Mouse (Mus musculus) left cerebral cortex, postnatal 4 days (tissue): ENCODE measurements around the gene Pard3b. TPM values are rescaled to one million over a fixed set of nuclear protein-coding genes. Genes with fewer than 3 reads are reported as not detected.
"Not testable (repeated sequence)": the region's sequence is repeated elsewhere in the genome, so short reads cannot be mapped to it uniquely, and the experiment has no call there.

Experiments
- DNase-seq: peaks from one replicate; pipeline ENCODE4 v3.0.0-alpha.2; 2022
- intact Hi-C: fragments of 180-260 bp; cut with DNase I; formaldehyde crosslinking; loops from one replicate; pipeline ENCODE4 v1.15.1; 2025
- total RNA-seq, 2 experiments: library from RNA; stranded (reverse); gene quantifications; 2 replicates each; pipeline ENCODE4 v1.2.3; 2021

Pard3b gene
- total RNA-seq, 2 experiments from 2014 or later: 6.3 to 7.1 TPM

DNA sequence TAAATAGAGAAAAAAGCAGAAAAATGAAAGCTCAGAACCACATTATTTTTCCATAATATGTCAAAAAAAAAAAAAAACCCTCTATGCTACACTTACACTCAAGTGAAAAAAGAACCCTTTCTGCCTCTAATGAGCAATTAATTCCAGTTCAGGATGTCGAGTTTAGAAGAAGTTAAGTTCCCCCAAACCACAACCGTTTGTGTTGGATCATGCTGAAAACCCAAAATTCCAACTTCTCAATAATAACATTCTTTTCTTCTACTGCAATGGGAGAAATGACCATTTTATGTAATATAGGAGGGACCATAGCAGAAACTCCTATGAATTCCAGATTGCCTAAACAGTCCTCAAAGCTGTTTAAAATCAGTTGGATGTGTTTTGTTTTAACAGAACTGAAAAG lies 911.9 kb downstream of the Pard3b start:
- intact Hi-C loops: no loop called here
- no peak for DNase-seq

DNA sequence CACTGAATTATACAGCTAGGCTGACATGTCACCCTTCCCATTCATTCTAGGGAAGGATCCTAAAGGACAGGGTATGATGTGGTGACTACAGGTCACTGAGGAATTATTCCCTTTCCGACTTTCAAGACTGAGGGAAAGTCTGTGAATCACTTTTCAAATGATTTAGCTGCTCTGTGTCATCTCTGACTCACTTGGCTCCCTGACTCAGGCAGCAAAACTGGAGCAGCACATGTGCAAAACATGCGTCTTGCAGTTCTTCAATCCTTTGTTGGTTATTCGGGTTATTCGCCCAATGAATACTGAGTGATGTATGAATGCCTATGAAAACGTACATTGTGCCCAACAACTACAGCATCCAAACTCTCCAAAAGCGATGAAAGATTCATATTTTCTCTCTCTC lies 912.9 kb downstream of the Pard3b start:
- no peak for DNase-seq
- intact Hi-C loops: no loop called here

DNA sequence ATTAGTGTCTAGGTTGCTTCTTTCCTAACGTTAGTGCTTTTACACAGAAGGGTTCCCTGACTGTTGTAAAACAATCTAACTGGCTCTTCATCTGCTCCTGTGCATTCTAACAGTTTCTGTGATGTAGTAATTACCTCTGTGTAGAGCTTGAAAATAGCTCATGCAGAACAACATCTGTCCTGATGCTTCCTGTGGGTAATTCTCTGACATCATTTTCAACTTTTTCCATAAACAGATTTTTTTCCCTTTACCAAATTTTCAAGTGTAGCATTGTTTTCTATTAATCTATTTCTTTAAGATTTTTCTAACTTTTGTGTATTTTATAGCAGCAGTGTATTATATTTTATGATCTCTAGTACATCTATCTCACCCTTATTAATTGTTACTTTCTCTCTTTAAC lies 917.2 kb downstream of the Pard3b start:
- intact Hi-C loops: no loop called here
- DNase-seq: no peak

DNA sequence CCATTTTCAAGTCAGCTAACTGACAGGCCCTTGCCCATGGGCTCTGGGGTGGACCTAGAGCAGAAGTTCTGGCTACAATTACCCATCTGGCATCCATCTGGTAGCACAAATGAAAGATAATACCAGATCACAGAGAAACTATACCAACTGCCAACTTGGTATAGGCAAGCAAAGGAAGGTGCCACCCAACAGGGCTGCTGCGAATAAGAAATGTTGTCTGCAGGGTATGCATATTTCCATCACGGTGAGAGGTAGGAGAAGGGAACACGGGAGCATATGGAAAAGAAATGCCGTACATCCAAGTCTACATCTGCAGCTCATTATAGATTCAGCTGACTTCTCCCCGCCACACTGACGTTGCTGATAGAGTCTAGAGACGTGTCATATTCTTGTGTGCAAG lies 924.4 kb downstream of the Pard3b start:
- intact Hi-C loops: no loop called here
- no peak for DNase-seq

DNA sequence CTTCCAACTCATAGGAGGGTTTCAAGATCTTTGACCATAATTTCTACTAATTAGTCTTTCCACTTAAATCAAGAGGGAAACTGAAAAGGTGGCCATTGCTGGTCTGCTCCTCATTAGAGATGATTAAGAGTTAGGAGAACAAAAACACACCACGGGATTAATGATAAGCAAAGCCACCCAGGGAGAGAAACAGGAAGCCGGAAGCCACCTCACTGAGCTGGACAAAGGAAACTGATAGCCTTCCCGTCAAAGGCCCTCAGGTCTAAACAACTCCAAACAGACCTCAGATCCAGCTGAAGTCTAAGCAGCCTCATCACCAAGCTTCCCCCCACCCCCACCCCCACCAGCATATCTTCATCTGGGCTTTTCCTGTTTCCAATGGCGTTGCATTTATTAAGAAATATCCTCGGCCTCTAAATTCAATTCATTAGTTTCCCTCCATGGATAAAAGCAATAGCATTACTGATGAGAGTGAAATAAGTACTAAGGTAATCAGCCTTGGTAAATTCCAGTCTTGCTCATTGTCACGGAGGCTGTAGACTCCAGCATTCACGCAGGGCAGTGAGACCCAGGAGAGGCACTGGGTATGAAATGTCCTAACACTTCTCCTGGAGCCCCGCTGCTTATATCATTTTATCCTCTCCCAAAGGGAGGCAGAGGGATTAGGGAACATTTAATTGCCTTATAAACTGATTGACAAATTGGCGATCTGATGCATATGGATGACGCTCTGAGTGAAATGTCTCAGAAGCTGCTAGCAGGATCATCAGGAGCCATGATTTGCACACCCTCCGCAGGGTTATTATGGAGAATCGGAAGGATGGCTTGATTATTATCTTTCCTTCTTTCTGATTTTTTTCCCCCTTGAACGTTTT lies 925.9 kb downstream of the Pard3b start:
- no peak for DNase-seq

DNA sequence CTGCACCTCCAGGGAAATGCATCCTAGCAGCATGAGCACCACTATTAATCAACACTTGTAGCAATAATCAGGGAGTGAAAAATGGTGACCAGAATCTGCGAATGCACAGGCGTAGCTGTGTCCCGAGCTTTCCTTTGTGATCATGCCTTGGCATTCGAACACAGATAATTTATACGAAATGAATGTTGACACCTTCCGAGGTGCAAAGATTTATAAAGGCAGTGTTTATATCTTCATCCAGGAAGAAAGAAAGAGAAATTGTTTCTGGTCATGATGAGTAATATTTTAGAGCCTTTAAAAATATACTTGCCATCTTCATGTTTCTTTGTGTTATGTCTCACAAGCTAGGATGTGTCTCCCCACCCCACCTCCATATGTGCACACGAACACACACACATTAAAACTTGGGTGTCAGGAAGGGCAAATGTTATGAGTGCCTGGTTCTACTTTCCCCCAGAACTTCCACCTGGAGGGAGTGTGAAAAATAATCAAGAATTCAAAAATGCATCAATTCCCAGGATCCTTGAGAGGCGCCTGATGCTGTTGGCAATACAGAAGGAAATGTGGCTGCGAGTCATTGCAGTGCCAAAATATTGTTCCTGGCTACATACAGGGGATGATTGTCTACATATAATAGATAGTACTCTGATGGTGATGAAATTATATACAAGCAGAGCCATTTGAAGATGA lies 926.6 kb downstream of the Pard3b start:
- DNase-seq: no peak
- intact Hi-C loops: no loop called here

More for the DNA sequence above, 925.9 kb downstream of the Pard3b start:
- intact Hi-C loops: no loop called here

DNA sequence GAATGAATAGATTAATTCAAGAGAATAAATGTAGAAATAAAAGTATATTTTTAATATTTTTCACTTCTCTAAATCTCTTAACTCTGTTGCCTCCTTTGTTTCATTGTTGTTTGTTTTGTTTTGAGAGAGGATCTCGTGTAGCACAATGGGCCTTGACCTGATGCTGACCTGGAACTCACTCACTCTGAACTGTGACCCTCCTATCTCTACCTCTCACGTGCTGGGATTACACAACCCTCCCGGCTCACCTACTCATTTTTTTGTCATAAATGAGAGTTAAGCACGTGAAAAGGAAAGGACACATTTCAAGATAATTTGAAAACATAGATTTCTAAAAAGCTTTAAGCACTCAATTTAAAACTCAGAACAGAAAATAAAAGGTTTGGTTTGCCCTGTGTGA lies 928.0 kb downstream of the Pard3b start:
- no peak for DNase-seq
- intact Hi-C loops: no loop called here

DNA sequence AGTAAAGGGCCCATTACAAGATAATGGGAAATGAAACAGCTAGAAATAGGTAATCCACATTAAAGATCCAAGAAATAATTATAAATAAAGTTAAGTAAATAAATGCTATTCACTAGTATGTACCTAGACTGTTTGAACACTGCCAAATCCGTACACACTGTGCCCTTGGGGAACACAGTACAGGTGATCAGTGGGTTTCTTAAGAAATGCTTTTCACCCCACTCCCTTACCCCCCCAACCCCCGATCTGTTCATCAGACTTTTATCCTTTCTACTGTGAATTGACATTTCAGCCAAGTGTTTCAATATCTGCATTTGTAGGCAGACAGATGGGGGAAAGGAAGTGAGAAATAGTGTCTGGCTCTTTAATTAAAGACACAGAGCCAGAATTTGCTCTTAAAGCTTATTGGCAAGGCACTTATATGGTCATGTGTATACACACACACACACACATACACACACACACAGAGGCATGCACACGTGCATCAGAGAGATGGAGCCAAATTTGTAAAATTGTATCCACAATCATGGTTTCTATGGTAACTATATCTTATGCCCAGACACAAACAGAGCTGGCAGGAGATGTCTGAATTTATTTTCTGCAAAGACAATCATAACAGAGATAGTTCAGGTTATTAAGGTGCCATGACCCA lies 938.4 kb downstream of the Pard3b start:
- DNase-seq: no peak
- intact Hi-C loops: no loop called here

DNA sequence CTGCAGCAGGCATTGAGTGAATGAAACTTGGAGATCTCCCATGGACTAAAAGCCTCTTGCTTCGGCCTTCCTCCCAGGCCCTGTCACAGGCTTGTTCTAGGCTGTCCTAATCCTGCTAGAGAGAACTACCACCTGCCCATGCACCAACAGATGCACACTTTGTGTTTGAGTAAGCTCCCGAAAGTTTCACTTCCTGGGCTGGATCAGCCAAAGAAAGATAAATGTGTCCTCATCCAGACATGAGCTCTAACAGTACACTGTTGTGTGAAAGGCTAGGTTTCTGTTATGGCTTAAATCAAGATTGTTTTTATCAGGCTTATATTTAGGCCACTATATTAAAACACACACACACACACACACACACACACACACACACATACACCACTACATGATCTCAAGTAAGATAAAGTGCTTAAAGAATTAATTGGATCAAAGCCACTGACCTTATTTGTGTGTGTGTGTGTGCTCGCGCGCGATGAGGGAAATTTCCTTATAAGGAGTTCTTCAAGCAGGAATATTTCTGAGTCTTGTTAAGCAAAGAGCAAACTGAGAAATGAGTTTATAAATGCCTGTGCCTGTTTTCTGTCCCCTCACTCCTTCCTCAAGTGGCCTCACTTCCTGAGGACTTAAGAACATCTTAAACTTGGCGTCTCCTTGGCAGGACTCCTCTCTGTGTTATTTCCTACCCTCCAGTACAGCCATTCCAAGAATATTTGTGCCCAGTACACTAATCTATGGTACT lies 940.6 kb downstream of the Pard3b start:
- DNase-seq: no peak
- intact Hi-C loops: no loop called here

DNA sequence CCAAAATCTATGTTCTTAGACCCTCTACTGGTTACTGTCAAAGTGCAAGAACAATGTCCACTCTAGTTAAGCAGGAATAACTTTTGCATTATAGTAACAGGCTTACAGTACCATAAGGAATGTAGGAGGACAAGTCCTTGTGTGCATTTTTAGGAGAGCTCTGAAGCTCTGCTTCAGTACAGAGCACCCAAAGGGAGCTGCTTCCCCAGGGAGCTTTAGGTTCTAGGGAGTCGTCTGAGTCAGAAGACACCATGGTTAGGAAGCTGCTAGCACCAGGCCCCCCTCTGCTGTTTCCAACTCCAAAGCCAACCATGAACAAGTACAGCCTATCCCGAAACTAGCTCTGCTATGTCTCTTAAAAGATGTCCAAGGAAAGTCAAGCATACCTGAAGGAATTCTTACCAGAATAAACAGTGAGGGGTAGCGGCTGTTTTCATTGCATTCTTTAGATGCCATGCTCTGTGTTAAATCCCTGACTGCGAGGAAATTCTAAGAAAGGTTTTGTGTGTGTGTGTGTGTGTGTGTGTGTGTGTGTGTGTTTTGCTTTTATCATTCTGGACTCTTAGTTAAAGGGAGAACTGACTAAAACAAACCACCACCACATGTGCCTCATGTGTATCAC lies 941.8 kb downstream of the Pard3b start:
- no peak for DNase-seq
- intact Hi-C loops: no loop called here

DNA sequence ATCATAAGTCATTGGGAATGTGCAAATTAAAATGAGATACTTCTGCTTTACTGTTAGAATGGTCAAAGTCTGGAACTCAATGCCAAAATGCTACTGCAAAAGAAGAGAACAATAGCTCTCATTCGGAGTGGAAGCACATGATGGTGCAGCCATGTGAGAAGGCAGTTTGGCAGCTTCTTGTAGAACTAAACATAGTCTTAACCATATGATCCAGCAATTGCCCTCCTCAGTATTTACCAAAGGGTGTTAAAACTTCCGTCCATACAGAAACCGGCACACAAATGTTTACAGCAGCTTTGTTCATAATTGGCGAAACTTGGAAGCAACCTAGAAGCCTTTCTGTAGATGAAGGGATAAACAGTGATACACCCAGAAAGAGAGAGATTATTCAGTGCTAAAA lies 943.9 kb downstream of the Pard3b start:
- no peak for DNase-seq

DNA sequence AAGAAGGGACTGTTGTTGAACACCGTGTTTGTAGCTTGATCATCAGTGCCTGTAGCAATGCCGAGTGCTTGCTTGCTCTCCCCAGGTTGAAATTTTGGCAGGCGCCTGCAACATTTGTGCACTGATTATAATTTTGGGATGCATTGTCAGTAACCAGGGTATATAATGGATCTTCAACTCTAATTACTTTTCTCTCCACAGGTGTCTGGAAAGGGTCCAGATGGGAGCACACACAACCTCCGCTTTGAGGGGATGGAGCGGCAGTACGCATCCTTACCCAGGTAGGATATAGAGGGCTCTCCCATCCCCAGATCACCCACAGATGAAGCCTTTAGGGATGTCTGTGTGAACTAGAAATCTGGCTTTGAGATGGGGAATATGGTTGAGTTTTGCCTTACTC lies 948.9 kb downstream of the Pard3b start:
- intact Hi-C loops: no loop called here
- peak; percentile 26 for DNase-seq

More for the DNA sequence above, 943.9 kb downstream of the Pard3b start:
- intact Hi-C loops: no loop called here

DNA sequence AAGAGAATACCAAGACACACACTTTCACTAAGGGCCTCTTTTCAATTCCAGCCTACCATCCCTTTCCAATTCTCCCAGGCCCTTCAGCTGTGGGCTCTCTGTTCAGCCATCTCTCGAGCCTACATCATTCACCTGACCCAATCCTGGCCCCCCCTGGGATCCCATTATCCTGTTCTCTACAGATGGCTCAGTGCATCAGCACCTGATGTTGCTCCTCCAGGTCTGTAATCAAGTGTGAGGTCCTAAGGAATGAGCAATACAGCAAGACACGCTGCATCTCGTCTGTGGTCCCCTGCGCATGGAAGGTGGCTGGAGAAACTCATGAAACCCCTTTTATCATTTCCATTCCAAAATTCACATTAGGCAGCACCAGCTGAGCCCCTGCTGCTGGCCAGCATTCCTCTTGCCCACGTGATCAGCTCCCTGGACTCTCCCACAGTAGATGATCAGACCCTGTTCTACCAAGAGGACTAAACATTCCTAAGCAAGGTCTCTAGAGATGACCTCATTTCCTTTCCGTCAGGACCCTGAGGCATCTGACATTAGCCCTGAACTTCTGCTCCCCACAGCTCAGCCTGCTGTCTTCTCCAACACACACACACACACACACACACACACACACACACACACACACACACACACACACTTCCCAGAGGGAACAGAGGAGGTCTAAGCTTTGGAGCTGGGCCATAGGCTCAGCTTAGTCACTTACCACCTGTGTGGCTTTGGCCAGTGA lies 952.8 kb downstream of the Pard3b start:
- intact Hi-C loops: no loop called here
- DNase-seq: peak; percentile 40

DNA sequence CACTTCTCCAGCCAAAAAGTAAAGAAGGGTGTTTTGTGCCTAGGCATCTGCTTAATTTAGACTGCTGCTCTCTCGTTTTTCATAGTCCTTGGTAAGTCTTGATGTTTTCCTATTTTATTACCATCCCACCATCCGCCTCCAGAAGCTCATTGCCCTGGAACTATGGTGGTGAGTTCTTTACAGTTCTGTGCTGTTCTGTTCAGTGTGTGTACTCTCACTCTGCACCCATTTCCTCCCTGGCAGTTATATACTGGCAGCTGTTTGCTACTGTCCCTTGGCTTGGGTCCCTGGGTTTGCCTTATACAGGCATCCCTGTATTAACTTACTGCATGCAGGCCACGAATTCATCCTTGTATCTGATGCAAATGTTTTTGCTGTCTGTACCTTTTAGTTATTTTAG lies 956.8 kb downstream of the Pard3b start:
- DNase-seq: peak; percentile 21
- intact Hi-C loops: no loop called here

DNA sequence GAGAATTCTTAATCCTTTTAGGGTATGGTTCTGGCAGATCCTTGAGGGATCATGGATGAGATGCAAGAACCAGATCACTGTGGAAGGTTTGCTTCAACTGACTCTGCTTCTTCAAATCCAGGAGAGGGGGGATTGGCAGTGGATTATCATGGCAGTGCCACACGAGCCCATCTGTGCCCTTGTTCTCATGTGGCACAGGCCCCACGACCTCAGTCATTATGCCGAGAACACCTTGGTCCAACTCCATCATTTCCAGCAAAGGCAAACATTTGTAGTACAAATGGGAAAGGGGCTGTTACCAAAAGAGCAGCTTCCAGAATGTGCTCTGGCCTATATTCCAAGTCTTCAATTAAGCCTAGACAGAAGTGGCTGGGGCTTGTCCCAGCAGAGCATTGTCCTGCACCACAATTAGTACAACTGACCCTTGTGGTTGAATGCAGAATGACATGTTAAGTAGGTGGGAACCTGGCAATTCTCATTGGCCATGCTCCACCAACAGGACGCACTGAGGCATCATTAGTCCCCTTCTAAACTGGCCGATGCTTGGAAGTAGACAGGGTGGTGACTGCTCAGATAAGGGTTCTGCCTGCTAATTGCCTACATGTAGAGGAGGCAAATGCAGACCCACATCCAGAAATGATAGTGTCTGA lies 959.3 kb downstream of the Pard3b start:
- no peak for DNase-seq
- intact Hi-C loops: no loop called here

DNA sequence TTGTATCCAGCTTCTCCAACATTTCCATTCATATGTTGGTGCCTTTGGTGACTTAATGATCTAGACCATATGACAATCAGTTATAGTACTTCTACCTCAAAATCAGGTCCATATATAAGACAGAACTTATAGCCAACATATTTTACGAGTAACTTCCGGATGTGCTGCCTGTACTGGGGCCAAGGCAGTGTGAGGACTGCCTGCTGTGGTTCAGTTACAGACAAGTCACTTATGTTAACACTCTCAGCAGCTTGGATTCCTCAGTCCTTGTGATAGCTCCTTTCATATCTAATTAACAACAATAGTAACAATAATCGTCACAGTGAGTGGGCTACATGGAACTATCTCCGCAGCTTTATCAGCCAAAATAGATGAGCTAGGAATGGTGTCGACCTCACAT lies 959.9 kb downstream of the Pard3b start:
- no peak for DNase-seq
- intact Hi-C loops: no loop called here

DNA sequence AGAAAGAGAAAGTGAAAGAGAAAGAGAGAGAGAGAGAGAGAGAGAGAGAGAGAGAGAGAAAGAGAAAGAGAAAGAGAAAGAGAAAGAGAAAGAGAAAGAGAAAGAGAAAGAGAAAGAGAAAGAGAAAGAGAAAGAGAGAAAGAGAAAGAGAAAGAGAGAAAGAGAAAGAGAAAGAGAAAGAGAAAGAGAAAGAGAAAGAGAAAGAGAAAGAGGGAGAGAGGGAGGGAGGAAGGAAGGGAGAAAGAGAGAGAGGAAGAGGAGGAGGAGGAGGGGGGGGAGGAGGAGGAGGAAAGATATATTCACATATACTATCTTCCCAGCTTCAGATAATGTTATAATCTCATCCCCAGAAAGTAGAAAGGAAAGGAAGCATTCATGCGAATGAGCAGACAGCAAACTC lies 966.0 kb downstream of the Pard3b start:
- DNase-seq, intact Hi-C loops: not testable (repeated sequence)

DNA sequence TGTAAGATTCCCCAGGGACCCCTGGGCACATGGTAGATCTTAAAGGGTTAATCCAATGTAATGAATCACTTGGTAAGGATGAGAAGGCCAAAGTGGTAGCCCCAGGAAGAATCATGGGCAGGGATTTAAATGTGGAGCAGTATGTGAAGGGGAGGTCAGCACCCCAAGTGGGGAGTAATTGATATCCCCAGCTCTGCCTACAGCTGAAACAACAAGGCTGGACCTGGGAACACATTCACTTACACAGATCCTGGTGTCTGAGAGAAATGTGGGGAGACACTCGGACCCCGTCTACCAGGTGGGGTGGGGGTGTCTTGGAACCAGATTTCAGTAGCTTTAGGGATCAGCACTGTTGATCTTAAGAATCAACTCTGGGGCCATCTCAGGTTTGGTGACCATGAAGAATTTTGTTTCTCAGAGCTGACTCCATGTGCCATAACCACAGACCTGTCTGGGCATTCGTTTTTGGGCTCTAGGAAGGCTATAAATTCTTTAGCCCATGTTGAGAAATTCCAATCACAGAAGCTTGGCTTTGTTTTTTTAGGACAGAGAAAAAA lies 979.6 kb downstream of the Pard3b start:
- DNase-seq: no peak
- intact Hi-C loops: no loop called here

DNA sequence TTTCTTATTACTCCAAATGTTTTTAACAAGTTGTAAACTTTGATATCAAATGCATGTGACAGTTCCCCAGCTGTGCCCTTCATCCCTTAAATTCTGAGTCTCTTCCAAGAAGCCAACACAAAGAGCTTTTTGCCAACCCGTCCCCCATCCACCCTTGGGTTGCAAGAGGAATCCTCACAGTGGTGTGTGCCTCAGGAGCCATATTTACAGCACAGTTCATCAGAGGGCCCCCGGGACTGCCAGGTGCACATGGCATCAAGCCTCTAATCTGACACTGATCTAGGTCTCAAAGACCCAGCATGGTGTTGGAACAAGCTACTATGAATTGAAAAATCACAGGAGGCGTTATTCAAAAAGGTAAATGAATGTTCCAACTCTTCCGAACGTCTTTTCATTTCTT lies 980.8 kb downstream of the Pard3b start:
- DNase-seq: no peak
- intact Hi-C loops: no loop called here
